ENCODE assay signal across 16 mouse cellular contexts in the genomic region with DNA sequence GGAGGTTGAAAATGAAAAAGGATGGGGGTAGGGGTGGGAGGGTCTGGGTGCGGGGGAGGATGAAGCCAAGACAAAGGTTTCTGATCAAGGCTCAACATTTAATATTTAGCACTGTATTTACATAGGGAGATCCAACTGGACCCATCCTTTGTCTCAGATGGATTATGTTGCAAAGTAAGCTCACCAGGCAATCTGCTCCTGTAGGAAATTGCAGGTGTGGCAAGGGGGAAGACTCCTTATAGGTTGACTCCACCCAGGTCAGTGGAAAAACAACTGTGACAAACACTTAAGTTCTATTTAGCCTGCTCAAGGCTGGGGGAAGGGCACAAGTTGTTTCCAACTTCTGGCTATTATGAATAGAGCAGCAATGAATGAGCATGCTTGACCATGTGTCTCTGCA.
"Had no signal": no experiment of that assay in that cellular context is flagged by ENCODE, and none has a peak within 500 bp of the region (broad histone marks: within the 10 kb centered on the region; RNA-seq: fewer than 3 reads in every experiment).

No protein-coding gene starts in this region.

- H3K9ac ChIP-seq: neural tube, embryonic 13.5 days; neural tube, embryonic 15.5 days; stomach, embryonic 15.5 days had no signal

- H3K27me3 ChIP-seq: neural tube, embryonic 13.5 days; neural tube, embryonic 15.5 days; stomach, embryonic 15.5 days had no signal

- H3K9me3 ChIP-seq: neural tube, embryonic 13.5 days; stomach, embryonic 15.5 days had no signal

- DNase-seq: retina, postnatal 1 day; right cerebral cortex, adult 18-20 months; right cerebral cortex, postnatal 14 days; right cerebral cortex, postnatal 25 days; right cerebral cortex, postnatal 4 days; spleen, adult 18-20 months; thymus, adult 18-20 months; thymus, adult 2 months; thymus, postnatal 14 days; thymus, postnatal 25 days; thymus, postnatal 36 days; thymus, postnatal 4 days had no signal

- H3K36me3 ChIP-seq: neural tube, embryonic 15.5 days; stomach, embryonic 15.5 days had no signal

- H3K4me1 ChIP-seq: neural tube, embryonic 13.5 days; neural tube, embryonic 15.5 days; stomach, embryonic 15.5 days had no signal

- H3K4me3 ChIP-seq: neural tube, embryonic 13.5 days; neural tube, embryonic 15.5 days; stomach, embryonic 15.5 days had no signal

- H3K27ac ChIP-seq: neural tube, embryonic 13.5 days; neural tube, embryonic 15.5 days; stomach, embryonic 15.5 days; stomach, postnatal 0 days had no signal
